Mouse (Mus musculus): ENCODE results near the gene Abcb8.
A peak's percentile ranks its signal among the peaks of the same experiment; 100 is the strongest.

Gene Abcb8

DNA sequence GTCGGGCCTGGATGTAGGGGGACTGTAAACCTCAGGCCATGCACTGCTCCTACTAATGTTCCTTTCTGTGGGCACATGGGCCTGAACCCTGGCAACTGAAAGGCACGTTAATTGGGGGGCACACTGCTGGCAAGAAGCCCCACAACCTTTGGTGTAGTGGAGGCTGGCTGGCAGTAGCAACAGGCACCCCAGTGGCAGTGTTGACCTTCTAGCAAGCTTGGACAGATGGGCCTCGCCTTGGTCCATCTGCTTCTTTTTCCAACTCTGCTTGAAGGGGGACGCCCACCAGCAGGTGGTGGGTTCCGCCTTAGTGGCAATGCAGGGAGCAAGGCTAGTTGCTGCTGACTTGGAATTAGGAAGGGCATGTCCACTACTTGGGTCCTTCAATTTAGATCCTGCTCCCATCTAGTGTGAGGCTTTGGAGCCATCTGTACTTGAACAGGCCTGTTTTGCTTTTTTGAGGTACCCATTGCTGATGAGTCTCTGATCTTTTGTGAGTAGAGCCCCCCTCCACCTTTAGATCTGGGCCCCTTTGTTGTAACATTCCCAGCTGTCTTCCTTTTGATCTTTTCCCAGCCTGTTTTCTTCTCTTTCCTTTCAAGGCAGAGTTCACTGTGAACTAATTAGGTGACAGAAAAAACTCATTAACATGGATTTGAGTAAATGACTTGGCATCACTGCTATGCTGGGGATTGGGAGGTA lies 60.0 kb downstream of the Abcb8 start:
- no peak for DNase-seq (ENCODE audit: extremely low read depth, insufficient read length, low spot score)

DNA sequence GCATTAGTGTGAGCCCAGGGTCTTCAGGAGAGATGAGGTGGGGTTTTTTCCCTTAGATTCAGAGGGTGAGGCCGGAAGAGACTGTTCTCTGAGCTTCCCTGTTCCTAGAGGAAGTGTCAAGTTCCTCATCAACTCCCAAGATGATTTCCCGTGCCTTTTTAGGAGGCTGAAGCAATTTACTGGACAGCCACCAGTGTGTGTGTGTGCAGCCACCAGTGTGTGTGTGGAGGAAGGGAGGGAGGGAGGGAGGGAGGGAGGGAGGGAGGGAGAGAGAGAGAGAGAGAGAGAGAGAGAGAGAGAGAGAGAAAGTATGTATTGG lies 60.5 kb downstream of the Abcb8 start:
- DNase-seq (ENCODE audit: extremely low read depth, insufficient read length, low spot score) = no peak

DNA sequence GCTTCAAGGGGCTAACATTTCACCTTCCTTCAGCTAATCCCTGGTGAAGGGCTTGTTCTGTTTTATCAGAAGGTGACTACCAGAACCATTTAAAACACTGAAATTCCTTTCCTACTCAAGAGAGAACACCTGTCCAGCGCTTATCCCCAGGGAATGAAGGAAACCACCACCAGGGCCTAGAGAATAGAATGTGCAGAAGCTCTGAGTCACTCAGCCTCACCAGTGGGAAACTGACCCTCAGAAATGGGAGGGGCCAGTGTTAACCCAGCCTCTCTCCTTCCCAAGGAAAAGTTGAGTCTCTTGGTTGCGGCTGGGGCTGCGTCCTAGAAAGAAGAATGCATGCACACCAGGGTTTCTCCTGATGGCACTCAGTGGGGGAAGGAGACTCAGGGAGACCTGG lies 61.6 kb downstream of the Abcb8 start:
- DNase-seq (ENCODE audit: extremely low read depth, insufficient read length, low spot score) = peak; percentile 60

DNA sequence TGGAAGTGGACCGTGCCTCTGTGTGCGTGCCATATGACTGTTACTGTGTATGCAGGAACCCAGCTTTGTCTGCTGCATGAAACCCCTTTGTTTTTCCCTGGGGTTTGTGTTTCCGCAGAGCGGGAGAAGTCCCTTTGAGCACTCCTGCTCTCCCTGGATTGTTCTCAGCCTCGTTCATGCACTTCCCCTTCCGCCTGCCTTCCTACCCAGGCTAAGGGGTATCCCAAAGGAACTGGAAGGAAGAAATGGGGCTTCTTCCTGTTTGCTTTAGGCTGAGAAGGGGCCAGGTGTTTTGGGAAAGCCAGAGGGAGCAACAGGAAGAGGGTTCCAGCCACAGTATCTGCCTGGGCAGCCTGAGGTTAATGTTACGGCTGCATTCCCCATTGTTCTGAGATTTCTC lies 62.1 kb downstream of the Abcb8 start:
- DNase-seq (ENCODE audit: extremely low read depth, insufficient read length, low spot score) = no peak
